Mouse (Mus musculus) small intestine, adult 2 months (tissue): ENCODE measurements around the gene Cox6b2. TPM values are rescaled to one million over a fixed set of nuclear protein-coding genes. Genes with fewer than 3 reads are reported as not detected.
"Not testable (repeated sequence)": the region's sequence is repeated elsewhere in the genome, so short reads cannot be mapped to it uniquely, and the experiment has no call there.

Experiments
- H3K27ac ChIP-seq: fragments of 200-500 bp; 2 replicates; pipeline ENCODE4 v1.5.1; 2012; ENCODE audit warnings: low read depth, low read length, control low read depth, inconsistent platforms; ENCODE audit not compliant: insufficient read depth
- H3K27me3 ChIP-seq: fragments of 200-500 bp; 2 replicates; pipeline ENCODE4 v1.6.1; 2012; ENCODE audit warnings: mild to moderate bottlenecking, moderate library complexity, low read length, inconsistent platforms; ENCODE audit not compliant: control insufficient read depth, insufficient read depth
- H3K36me3 ChIP-seq: fragments of 200-500 bp; 2 replicates; pipeline ENCODE4 v1.6.1; 2012; ENCODE audit warnings: mild to moderate bottlenecking, low read length, control low read depth, inconsistent platforms; ENCODE audit not compliant: control insufficient read depth, insufficient read depth
- H3K4me1 ChIP-seq: fragments of 200-500 bp; 2 replicates; pipeline ENCODE4 v1.6.1; 2012; ENCODE audit warnings: low read length, inconsistent platforms, mixed read lengths; ENCODE audit not compliant: control insufficient read depth, insufficient read depth, insufficient read length
- H3K4me3 ChIP-seq: fragments of 200-500 bp; 2 replicates; pipeline ENCODE4 v1.5.1; 2012; ENCODE audit warnings: low read depth, mild to moderate bottlenecking, control low read depth, inconsistent platforms, low read length, moderate library complexity
- CTCF ChIP-seq: fragments of 200-500 bp; IDR thresholded peaks from 2 replicates; pipeline ENCODE4 v1.5.1; 2012; ENCODE audit warnings: low read depth, mild to moderate bottlenecking, control low read depth, inconsistent platforms, low read length, moderate library complexity, mixed read lengths; ENCODE audit not compliant: insufficient replicate concordance, insufficient read length; ENCODE audit errors: extremely low read depth
- POLR2A ChIP-seq: fragments of 200-500 bp; IDR thresholded peaks from 2 replicates; pipeline ENCODE4 v1.6.1; 2012; ENCODE audit warnings: low read depth, mild to moderate bottlenecking, control low read depth, inconsistent platforms, low read length, moderate library complexity
- WGBS: fragments of 180-500 bp; shearing (Covaris S2); methylation state at CpG from one replicate; pipeline ENCODE4 v1.1.7; 2018; 5-methylcytosine and 5-hydroxymethylcytosine counted together
- polyA plus RNA-seq: library from polyadenylated mRNA; depleted of rRNA; stranded (reverse); fragments of >200 nt; gene quantifications from 2 replicates; pipeline ENCODE4 v1.2.3, GENCODE M21; 2012; rRNA removed

Cox6b2 gene
- 5.7 and 45.8 TPM in 2 replicates for polyA plus RNA-seq

GRCm38 (mm10) chr7:4752821-4753570, at the start of gene Cox6b2:
Gene Cox6b2 (minus strand): TSS chr7:4753094.
- Histone ChIP-seq H3K36me3 (no peaks in the 10 kb centered on the region), H3K27me3 (no peaks in the 10 kb centered on the region), H3K27ac (no peak within 1 kb of the TSS), H3K4me1 (peaks cover 14% of the 10 kb centered on the region), H3K4me3 (peak within 1 kb of the TSS; percentile 58)
- 10% methylated on average over 24 of the region's 24 CpGs for WGBS
- no peak for TF ChIP-seq POLR2A

DNA sequence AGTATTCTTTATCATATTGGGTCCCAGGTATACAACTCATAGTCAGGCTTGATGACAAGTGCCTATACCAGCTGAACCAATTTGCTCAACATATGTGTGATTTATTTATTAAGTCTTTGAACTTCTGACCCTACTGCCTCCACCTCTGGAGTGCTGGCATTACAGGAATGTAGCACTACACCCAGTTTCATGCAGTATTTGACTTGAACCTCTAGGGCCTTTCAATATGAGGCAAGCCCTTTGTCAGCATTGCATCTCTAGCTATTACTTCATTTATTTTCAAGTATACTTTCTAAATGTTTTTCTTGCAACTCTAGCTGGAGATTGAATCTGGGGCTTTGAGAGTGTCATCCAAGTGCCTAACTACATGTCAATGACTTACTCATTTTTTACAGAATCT, 49.4 kb upstream of the Cox6b2 start:
- Histone ChIP-seq H3K36me3 (peaks cover 9% of the 10 kb centered on the region), H3K4me3 (no peak overlapping the region), H3K27me3 (no peaks in the 10 kb centered on the region), H3K27ac (no peak overlapping the region), H3K4me1 (no peaks in the 10 kb centered on the region)
- TF ChIP-seq POLR2A (no peak), CTCF (no peak)

DNA sequence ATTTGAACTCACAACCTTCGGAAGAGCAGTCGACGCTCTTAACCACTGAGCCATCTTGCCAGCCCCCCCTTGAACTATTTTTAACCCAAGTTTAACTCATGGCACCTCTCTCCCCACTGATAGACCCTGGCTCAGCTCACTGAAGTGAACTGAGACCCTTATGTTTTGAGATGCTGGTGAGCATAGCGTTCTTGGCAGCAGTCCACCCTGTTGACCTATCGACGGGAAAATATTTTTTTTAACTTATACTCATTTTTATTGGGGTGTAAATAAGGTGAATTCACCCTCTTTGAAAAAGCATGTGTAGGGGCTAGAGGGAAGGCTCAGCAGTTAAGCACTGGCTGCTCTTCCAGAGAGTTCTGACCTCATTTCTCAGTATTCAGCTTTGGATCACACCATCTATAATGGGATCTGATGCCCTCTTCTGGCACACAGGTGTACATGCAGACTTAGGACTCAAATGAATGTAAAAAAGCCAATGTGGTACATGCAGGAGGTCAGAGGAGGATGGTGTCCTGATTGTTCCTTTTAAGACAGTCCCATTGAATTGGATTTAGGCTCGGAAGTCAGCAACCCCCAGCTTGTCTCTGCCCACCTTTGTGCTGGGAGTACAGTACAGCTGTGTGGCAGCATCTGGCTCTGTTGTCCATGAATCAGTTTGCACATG, 43.0 kb upstream of the Cox6b2 start:
- Histone ChIP-seq H3K27me3 (no peaks in the 10 kb centered on the region), H3K4me1 (no peaks in the 10 kb centered on the region), H3K4me3 (no peak overlapping the region), H3K36me3 (peaks cover 20% of the 10 kb centered on the region), H3K27ac (no peak overlapping the region)
- TF ChIP-seq CTCF (peak; percentile 7; the same call in 1 of the 2 replicates), POLR2A (no peak)
- 57% methylated on average over 7 of the region's 7 CpGs for WGBS

- Histone ChIP-seq H3K4me3 (no peak overlapping the region), H3K27me3 (no peaks in the 10 kb centered on the region), H3K27ac (0 out of 2 replicates have a peak overlapping the region, but pooled peaks have one; percentile 6), H3K4me1 (peaks cover 5% of the 10 kb centered on the region; the same call in 1 of the 2 replicates), H3K36me3 (peaks cover 20% of the 10 kb centered on the region)
- 59% methylated on average over 3 of the region's 3 CpGs for WGBS
- no peak for TF ChIP-seq POLR2A
- TF ChIP-seq CTCF: no peak
Observed at GRCm38 (mm10) chr7:4794631-4795168, 41.8 kb upstream of the Cox6b2 start.

DNA sequence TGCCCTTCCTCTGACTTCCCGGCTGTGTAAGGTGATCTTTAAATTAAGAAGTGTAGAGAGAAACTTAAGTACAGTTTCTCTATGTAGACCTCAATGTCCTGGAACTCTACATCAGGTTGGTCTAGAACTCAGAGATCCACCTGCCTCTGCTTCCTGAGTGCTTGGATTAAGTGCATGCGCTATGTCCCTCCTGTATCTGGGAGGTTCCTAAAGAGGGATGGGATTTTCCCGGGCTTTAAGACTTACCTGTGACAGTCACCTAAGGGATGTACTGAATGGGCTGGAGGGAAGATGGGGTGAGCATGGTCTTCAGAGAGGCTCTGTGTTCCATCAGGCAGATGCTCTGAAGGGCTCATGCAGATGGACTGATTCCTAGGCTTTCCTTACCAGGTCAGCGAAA, 40.8 kb upstream of the Cox6b2 start:
- H3K27me3 ChIP-seq: no peaks in the 10 kb centered on the region
- TF ChIP-seq CTCF (no peak), POLR2A (no peak)
- peaks cover 7% of the 10 kb centered on the region; the same call in 1 of the 2 replicates for H3K4me1 ChIP-seq
- H3K27ac ChIP-seq: 0 out of 2 replicates have a peak overlapping the region, but pooled peaks have one; percentile 25
- peak overlapping the region; percentile 88 for H3K4me3 ChIP-seq
- peaks cover 20% of the 10 kb centered on the region for H3K36me3 ChIP-seq
- 27% methylated on average over 4 of the region's 4 CpGs for WGBS

DNA sequence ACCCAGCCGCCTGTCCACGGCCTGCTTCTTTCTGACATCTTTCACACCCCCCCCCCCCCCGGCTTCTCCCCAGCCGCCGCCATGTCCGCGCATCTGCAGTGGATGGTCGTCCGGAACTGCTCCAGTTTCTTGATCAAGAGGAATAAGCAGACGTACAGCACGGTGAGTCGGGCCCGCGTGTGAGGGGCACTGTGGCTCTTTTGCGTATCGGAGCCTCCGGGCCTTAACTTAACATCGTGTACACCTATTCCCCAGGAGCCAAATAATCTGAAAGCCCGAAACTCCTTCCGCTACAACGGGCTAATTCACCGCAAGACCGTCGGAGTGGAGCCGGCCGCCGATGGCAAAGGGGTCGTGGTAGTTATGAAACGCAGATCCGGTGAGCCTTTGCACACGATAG, 40.4 kb upstream of the Cox6b2 start:
- H3K4me1 ChIP-seq, H3K27me3 ChIP-seq: not testable (repeated sequence)
- peak overlapping the region; percentile 88 for H3K4me3 ChIP-seq
- H3K36me3 ChIP-seq: peaks cover 20% of the 10 kb centered on the region
- peak overlapping the region; percentile 90; the same call in 1 of the 2 replicates for H3K27ac ChIP-seq
- WGBS: under 1% methylated on average over 31 of the region's 31 CpGs

- under 1% methylated on average over 54 of the region's 54 CpGs for WGBS
- peak within 1 kb of the TSS; percentile 88 for H3K4me3 ChIP-seq
- peaks cover 7% of the 10 kb centered on the region; the same call in 1 of the 2 replicates for H3K4me1 ChIP-seq
- peak within 1 kb of the TSS; percentile 97 for H3K27ac ChIP-seq
- TF ChIP-seq POLR2A (peak; percentile 85; the same call in 1 of the 2 replicates), CTCF (no peak)
- H3K27me3 ChIP-seq: no peaks in the 10 kb centered on the region
- peaks cover 20% of the 10 kb centered on the region for H3K36me3 ChIP-seq
Observed at GRCm38 (mm10) chr7:4792278-4793212, 39.7 kb upstream of the Cox6b2 start, which contains the start of gene Rpl28. Gene Rpl28 (plus strand): TSS chr7:4792874.
